Mouse (Mus musculus): Measurements from ENCODE around the gene Meis2. TPM values are rescaled to one million over a fixed set of nuclear protein-coding genes. Genes with fewer than 3 reads are reported as not detected.

Gene Meis2
- polyA plus RNA-seq, 1 experiment from 2014 or later = 117 TPM

GRCm38 (mm10) chr2:116009097-116009970 lies 56.3 kb downstream of the Meis2 start:
- Histone ChIP-seq H3K9ac (ENCODE audit: low read length) (peak overlapping the region; percentile 0), H3K4me1 (ENCODE audit: control insufficient read depth, insufficient read depth, low read length) (peaks cover 25% of the 10 kb centered on the region), H3K4me3 (ENCODE audit: low read depth, low read length) (no peak overlapping the region), H3K36me3 (ENCODE audit: control insufficient read depth, insufficient read depth, low read length) (no peaks in the 10 kb centered on the region; the same call in 1 of the 2 replicates), H3K4me2 (ENCODE audit: low read depth) (peak overlapping the region; percentile 29), H3K27ac (ENCODE audit: low read depth, low read length) (peak overlapping the region; percentile 72), H3K9me3 (ENCODE audit: control insufficient read depth, low read length) (no peaks in the 10 kb centered on the region), H3K27me3 (ENCODE audit: control insufficient read depth, insufficient read depth, low read length) (no peaks in the 10 kb centered on the region)
- 9% methylated on average over 20 of the region's 20 CpGs for WGBS
- peak; percentile 79 for DNase-seq (ENCODE audit: low spot score)
- ATAC-seq (ENCODE audit: insufficient read depth, low FRiP score, low TSS enrichment) = peak; percentile 95

DNA sequence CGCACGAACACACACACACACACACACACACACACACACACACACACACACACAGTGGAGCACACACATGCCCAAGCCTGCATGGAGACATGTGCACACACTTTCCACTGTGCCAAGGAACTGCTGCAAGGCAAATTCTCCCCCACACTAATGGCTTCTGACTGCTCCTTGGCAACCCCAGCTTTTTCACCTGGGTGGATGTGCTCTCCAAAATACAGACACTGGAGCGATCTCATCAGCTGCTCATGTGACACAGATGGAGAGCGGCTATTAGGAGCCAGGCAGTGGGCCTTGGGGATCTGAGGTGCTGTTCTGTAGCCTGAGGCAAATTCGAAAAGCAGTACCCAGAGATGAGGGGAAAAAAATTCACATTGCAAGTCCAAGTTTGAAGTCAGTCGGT lies 63.3 kb downstream of the Meis2 start:
- Histone ChIP-seq H3K27me3 (ENCODE audit: control insufficient read depth, insufficient read depth, low read length) (no peaks in the 10 kb centered on the region), H3K27ac (ENCODE audit: low read depth, low read length) (no peak overlapping the region), H3K36me3 (ENCODE audit: control insufficient read depth, insufficient read depth, low read length) (no peaks in the 10 kb centered on the region), H3K9ac (ENCODE audit: low read length) (no peak overlapping the region), H3K9me3 (ENCODE audit: control insufficient read depth, low read length) (no peaks in the 10 kb centered on the region), H3K4me1 (ENCODE audit: control insufficient read depth, insufficient read depth, low read length) (peaks cover 29% of the 10 kb centered on the region), H3K4me3 (ENCODE audit: low read depth, low read length) (no peak overlapping the region), H3K4me2 (ENCODE audit: low read depth) (no peak overlapping the region)
- 68% methylated on average over 6 of the region's 6 CpGs for WGBS
- DNase-seq (ENCODE audit: low spot score) = peak; percentile 48
- ATAC-seq (ENCODE audit: insufficient read depth, low FRiP score, low TSS enrichment) = no peak

DNA sequence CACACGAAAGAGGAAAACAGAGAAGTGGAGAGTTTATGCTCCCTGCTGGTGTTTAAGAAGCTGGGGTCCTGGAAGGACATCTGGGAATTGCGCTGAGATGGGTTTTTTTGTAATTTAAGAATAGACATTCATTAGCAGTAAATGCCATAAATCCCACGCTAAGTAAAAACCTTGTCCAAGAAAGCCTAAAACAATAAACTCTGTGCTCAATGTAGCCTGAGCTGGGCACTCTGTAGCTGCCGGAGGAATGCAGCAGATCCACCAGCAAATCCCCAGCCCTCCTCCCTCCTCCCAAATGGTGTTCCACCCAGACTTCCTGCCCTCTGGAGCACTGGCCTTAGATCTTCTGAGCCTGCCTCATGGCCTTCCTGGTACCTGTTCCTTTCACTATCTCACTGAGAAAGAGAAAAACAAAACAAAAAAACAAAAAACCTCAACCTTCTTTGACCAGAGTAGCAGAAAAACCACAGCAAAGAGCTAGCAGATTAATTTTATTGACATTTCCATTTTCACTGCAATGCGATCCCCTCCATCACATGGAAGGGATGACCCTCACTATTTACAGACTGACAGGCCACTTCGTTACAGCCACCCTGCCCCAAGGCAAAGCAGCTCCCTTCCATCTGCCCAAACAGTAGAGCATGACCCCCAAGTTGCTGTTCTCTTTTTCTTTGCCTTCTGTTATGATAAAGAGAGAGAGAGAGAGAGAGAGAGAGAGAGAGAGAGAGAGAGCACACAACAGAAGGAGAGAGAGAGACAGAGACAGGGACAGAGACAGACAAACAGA lies 64.1 kb downstream of the Meis2 start:
- ATAC-seq (ENCODE audit: insufficient read depth, low FRiP score, low TSS enrichment) (no peak), DNase-seq (ENCODE audit: low spot score) (no peak)
- Histone ChIP-seq H3K4me3 (ENCODE audit: low read depth, low read length) (no peak overlapping the region), H3K9me3 (ENCODE audit: control insufficient read depth, low read length) (no peaks in the 10 kb centered on the region), H3K4me2 (ENCODE audit: low read depth) (no peak overlapping the region), H3K27me3 (ENCODE audit: control insufficient read depth, insufficient read depth, low read length) (no peaks in the 10 kb centered on the region), H3K36me3 (ENCODE audit: control insufficient read depth, insufficient read depth, low read length) (no peaks in the 10 kb centered on the region), H3K9ac (ENCODE audit: low read length) (no peak overlapping the region), H3K4me1 (ENCODE audit: control insufficient read depth, insufficient read depth, low read length) (peaks cover 31% of the 10 kb centered on the region), H3K27ac (ENCODE audit: low read depth, low read length) (0 out of 2 replicates have a peak overlapping the region, but pooled peaks have one; percentile 56)
- WGBS = 17% methylated on average over 6 of the region's 6 CpGs

GRCm38 (mm10) chr2:116000514-116000913 lies 65.1 kb downstream of the Meis2 start:
- no peak overlapping the region for H3K4me2 ChIP-seq (ENCODE audit: low read depth)
- no peaks in the 10 kb centered on the region for H3K27me3 ChIP-seq (ENCODE audit: control insufficient read depth, insufficient read depth, low read length)
- H3K36me3 ChIP-seq (ENCODE audit: control insufficient read depth, insufficient read depth, low read length) = no peaks in the 10 kb centered on the region
- no peak overlapping the region for H3K9ac ChIP-seq (ENCODE audit: low read length)
- no peak overlapping the region for H3K27ac ChIP-seq (ENCODE audit: low read depth, low read length)
- H3K4me3 ChIP-seq (ENCODE audit: low read depth, low read length) = no peak overlapping the region
- ATAC-seq (ENCODE audit: insufficient read depth, low FRiP score, low TSS enrichment) = peak; percentile 38; the same call in 1 of the 2 replicates
- no peak for DNase-seq (ENCODE audit: low spot score)
- H3K4me1 ChIP-seq (ENCODE audit: control insufficient read depth, insufficient read depth, low read length) = peaks cover 31% of the 10 kb centered on the region
- WGBS = 75% methylated on average over 5 of the region's 5 CpGs
- no peaks in the 10 kb centered on the region for H3K9me3 ChIP-seq (ENCODE audit: control insufficient read depth, low read length)

DNA sequence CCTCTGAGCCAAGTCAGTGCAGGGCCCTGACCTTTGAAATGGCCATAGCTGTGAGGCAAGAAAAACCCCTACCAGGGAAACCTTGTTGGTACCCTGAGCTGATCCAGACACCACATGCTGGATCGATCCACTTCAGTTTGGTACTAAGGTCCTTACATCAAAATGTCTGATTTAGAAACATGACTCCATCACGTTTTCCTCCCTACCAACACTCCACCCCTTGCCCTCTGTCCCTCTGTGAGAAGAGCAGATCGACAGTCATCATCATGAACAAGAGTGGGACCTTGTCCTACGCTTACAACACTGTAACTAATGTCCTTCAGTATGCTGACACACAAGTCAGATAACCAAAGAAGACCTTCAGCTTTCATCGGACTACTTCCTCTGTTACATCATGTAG lies 66.8 kb downstream of the Meis2 start:
- DNase-seq (ENCODE audit: low spot score) = no peak
- no peak overlapping the region for H3K4me2 ChIP-seq (ENCODE audit: low read depth)
- H3K9me3 ChIP-seq (ENCODE audit: control insufficient read depth, low read length) = no peaks in the 10 kb centered on the region
- ATAC-seq (ENCODE audit: insufficient read depth, low FRiP score, low TSS enrichment) = peak; percentile 20; the same call in 1 of the 2 replicates
- no peaks in the 10 kb centered on the region for H3K27me3 ChIP-seq (ENCODE audit: control insufficient read depth, insufficient read depth, low read length)
- H3K4me3 ChIP-seq (ENCODE audit: low read depth, low read length) = no peak overlapping the region
- H3K27ac ChIP-seq (ENCODE audit: low read depth, low read length) = no peak overlapping the region
- H3K9ac ChIP-seq (ENCODE audit: low read length) = no peak overlapping the region
- no peaks in the 10 kb centered on the region for H3K36me3 ChIP-seq (ENCODE audit: control insufficient read depth, insufficient read depth, low read length)
- 86% methylated on average over 5 of the region's 5 CpGs for WGBS
- peaks cover 30% of the 10 kb centered on the region for H3K4me1 ChIP-seq (ENCODE audit: control insufficient read depth, insufficient read depth, low read length)

- Histone ChIP-seq H3K4me1 (ENCODE audit: control insufficient read depth, insufficient read depth, low read length) (peaks cover 18% of the 10 kb centered on the region), H3K9me3 (ENCODE audit: control insufficient read depth, low read length) (no peaks in the 10 kb centered on the region), H3K4me2 (ENCODE audit: low read depth) (no peak overlapping the region), H3K27me3 (ENCODE audit: control insufficient read depth, insufficient read depth, low read length) (no peaks in the 10 kb centered on the region), H3K4me3 (ENCODE audit: low read depth, low read length) (no peak overlapping the region), H3K9ac (ENCODE audit: low read length) (no peak overlapping the region), H3K36me3 (ENCODE audit: control insufficient read depth, insufficient read depth, low read length) (no peaks in the 10 kb centered on the region), H3K27ac (ENCODE audit: low read depth, low read length) (no peak overlapping the region)
- DNase-seq (ENCODE audit: low spot score) (no peak), ATAC-seq (ENCODE audit: insufficient read depth, low FRiP score, low TSS enrichment) (no peak)
- WGBS = 55% methylated on average over 2 of the region's 2 CpGs
Observed at GRCm38 (mm10) chr2:115996438-115996837, 69.2 kb downstream of the Meis2 start.

DNA sequence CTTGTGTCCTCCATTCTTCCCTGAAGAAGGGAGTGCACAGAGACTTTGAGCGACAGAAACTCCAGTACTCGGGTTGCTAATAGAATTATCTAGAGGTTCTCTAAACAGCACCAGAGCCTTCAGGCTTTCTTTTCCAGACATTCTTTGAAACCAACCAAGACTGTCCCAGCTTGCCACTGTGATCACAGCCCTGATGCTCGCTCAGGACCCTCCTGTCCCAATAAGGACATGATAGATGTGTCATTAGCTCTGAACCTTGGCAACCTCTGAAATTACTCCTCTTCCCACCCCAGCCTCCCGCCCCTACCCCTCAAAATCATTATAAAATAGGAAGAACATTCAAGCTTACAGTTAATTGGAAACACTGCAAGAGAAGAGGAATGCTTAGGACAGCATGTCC lies 71.8 kb downstream of the Meis2 start:
- H3K4me1 ChIP-seq (ENCODE audit: control insufficient read depth, insufficient read depth, low read length) = peaks cover 15% of the 10 kb centered on the region
- H3K4me2 ChIP-seq (ENCODE audit: low read depth) = no peak overlapping the region
- 61% methylated on average over 4 of the region's 4 CpGs for WGBS
- no peak overlapping the region for H3K4me3 ChIP-seq (ENCODE audit: low read depth, low read length)
- H3K36me3 ChIP-seq (ENCODE audit: control insufficient read depth, insufficient read depth, low read length) = no peaks in the 10 kb centered on the region
- no peaks in the 10 kb centered on the region for H3K27me3 ChIP-seq (ENCODE audit: control insufficient read depth, insufficient read depth, low read length)
- DNase-seq (ENCODE audit: low spot score) (no peak), ATAC-seq (ENCODE audit: insufficient read depth, low FRiP score, low TSS enrichment) (no peak)
- H3K9ac ChIP-seq (ENCODE audit: low read length) = no peak overlapping the region
- no peaks in the 10 kb centered on the region for H3K9me3 ChIP-seq (ENCODE audit: control insufficient read depth, low read length)
- H3K27ac ChIP-seq (ENCODE audit: low read depth, low read length) = no peak overlapping the region

DNA sequence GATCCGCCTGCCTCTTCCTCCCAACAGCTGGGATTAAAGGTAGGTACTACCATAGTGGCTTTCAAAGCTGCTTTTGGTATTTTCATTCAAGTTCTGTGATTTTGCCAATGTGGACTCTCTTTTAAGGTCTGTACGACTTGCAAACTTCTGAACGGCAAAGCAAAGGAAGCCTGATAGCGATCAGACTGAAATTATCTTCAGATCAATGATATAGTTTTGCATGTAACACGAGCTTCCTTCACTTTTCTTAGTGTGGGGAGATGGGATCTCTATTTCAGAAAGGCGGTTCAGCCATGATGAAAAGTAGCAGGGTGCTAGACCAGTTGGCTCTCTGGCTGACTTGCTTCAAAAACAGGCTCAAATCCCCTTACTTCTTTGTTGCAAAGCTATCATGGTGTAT lies 76.4 kb downstream of the Meis2 start:
- 95% methylated on average over 6 of the region's 6 CpGs for WGBS
- H3K4me1 ChIP-seq (ENCODE audit: control insufficient read depth, insufficient read depth, low read length) = no peaks in the 10 kb centered on the region; the same call in 1 of the 2 replicates
- no peak overlapping the region for H3K4me2 ChIP-seq (ENCODE audit: low read depth)
- H3K27ac ChIP-seq (ENCODE audit: low read depth, low read length) = no peak overlapping the region
- H3K9me3 ChIP-seq (ENCODE audit: control insufficient read depth, low read length) = no peaks in the 10 kb centered on the region
- DNase-seq (ENCODE audit: low spot score) (no peak), ATAC-seq (ENCODE audit: insufficient read depth, low FRiP score, low TSS enrichment) (no peak)
- no peaks in the 10 kb centered on the region for H3K36me3 ChIP-seq (ENCODE audit: control insufficient read depth, insufficient read depth, low read length)
- H3K27me3 ChIP-seq (ENCODE audit: control insufficient read depth, insufficient read depth, low read length) = no peaks in the 10 kb centered on the region
- H3K9ac ChIP-seq (ENCODE audit: low read length) = no peak overlapping the region
- H3K4me3 ChIP-seq (ENCODE audit: low read depth, low read length) = no peak overlapping the region
